Mouse (Mus musculus) forebrain, postnatal 0 days (tissue): ENCODE results near the gene Slc9a3. TPM values are rescaled to one million over a fixed set of nuclear protein-coding genes. Genes with fewer than 3 reads are reported as not detected.

Experiments
- ATAC-seq: fragments of 200-750 bp; cut with Nextera tagmentation; 2 replicates; pipeline ENCODE4 v1.8.0; 2017; ENCODE audit warnings: mild to moderate bottlenecking, moderate library complexity
- DNase-seq: peaks from one replicate; pipeline ENCODE4 v3.0.0-alpha.2; 2015
- H3K27ac ChIP-seq: fragments of 300-500 bp; sonication (generic); 2 replicates; pipeline ENCODE4 v1.5.1; 2014; ENCODE audit warnings: low read depth, mild to moderate bottlenecking, antibody characterized with exemption, low read length, moderate library complexity, mixed read lengths
- H3K27me3 ChIP-seq: fragments of 300-500 bp; sonication (generic); 2 replicates; pipeline ENCODE4 v1.6.1; 2014; ENCODE audit warnings: mild to moderate bottlenecking, low read length, mixed read lengths; ENCODE audit not compliant: insufficient read depth
- H3K36me3 ChIP-seq: fragments of 300-500 bp; sonication (generic); 2 replicates; pipeline ENCODE4 v1.6.1; 2014; ENCODE audit warnings: mild to moderate bottlenecking, moderate library complexity; ENCODE audit not compliant: insufficient read depth
- H3K4me1 ChIP-seq: fragments of 300-500 bp; sonication (generic); 2 replicates; pipeline ENCODE4 v1.6.1; 2014; ENCODE audit warnings: antibody characterized with exemption; ENCODE audit not compliant: insufficient read depth
- H3K4me2 ChIP-seq: fragments of 300-500 bp; sonication (generic); 2 replicates; pipeline ENCODE4 v1.6.1; 2014; ENCODE audit warnings: low read depth, mild to moderate bottlenecking, moderate library complexity
- H3K4me3 ChIP-seq: fragments of 300-500 bp; sonication (generic); 2 replicates; pipeline ENCODE4 v1.5.1; 2014; ENCODE audit warnings: low read depth, low read length, mixed read lengths
- H3K9ac ChIP-seq: fragments of 300-500 bp; sonication (generic); 2 replicates; pipeline ENCODE4 v1.6.1; 2014; ENCODE audit warnings: mild to moderate bottlenecking
- H3K9me3 ChIP-seq: fragments of 300-500 bp; sonication (generic); 2 replicates; pipeline ENCODE4 v1.6.1; 2016; ENCODE audit warnings: low read length
- CTCF ChIP-seq: sonication (generic); IDR thresholded peaks from 2 replicates; pipeline ENCODE4 v1.5.1; 2016; ENCODE audit warnings: antibody characterized with exemption, control low read depth, low read depth
- WGBS: fragments of 180-500 bp; shearing (Covaris S2); extraction: QIAGEN DNeasy Blood & Tissue Kit; methylation state at CpG from one replicate; pipeline ENCODE4 v1.1.7; 2014; 5-methylcytosine and 5-hydroxymethylcytosine counted together
- polyA plus RNA-seq: library from polyadenylated mRNA; unstranded; fragments of >200 nt; fragmentation: Nextera tagmentation; extraction: Ambion mirVana; gene quantifications from 2 replicates; pipeline ENCODE4 v1.2.1, GENCODE M21; 2015
- total RNA-seq: library from RNA; depleted of rRNA; stranded (reverse); fragments of >200 nt; gene quantifications from 2 replicates; pipeline ENCODE4 v1.2.3, GENCODE M21; 2014; rRNA removed

Gene Slc9a3
- total RNA-seq = 0.15 and 0.29 TPM in 2 replicates
- polyA plus RNA-seq = 0.28 and 0.40 TPM in 2 replicates

DNA sequence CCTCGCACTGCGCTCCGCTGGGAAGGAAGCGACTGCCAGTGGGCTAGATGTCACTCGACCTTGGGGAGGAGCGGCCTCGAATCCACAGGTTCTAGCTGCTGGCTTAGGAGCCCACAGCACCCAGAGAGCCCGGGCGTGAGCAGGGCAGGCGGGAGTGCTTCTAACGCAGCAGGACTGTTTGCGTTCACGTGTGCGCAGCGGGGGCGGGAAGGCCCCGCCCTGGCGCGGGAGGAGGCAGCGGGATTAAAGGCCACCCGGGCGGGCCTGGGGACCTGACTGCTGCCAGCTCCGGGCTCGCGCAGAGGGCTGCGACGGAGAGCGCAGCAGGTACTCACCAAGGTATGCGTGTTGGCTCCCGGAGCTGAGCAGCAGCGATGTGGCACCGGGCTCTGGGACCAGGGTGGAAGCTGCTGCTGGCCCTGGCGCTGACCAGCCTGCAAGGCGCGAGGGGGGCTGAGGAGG is at the start of gene Slc9a3:
TSS of gene Slc9a3 (plus strand) at position 317 of the 462 bp plus-strand sequence.
- H3K36me3 ChIP-seq = no peaks in the 10 kb centered on the region
- TF ChIP-seq CTCF = no peak
- peak within 1 kb of the TSS; percentile 65 for H3K4me2 ChIP-seq
- H3K27me3 ChIP-seq = peaks cover 33% of the 10 kb centered on the region
- peak within 1 kb of the TSS; percentile 41; the same call in 1 of the 2 replicates for H3K9ac ChIP-seq
- no peak within 1 kb of the TSS for H3K27ac ChIP-seq
- H3K9me3 ChIP-seq = no peaks in the 10 kb centered on the region
- H3K4me3 ChIP-seq = peak within 1 kb of the TSS; percentile 37
- DNase-seq = no peak
- peak; percentile 34 for ATAC-seq
- WGBS = under 1% methylated on average over 33 of the region's 35 CpGs
- H3K4me1 ChIP-seq = no peaks in the 10 kb centered on the region

DNA sequence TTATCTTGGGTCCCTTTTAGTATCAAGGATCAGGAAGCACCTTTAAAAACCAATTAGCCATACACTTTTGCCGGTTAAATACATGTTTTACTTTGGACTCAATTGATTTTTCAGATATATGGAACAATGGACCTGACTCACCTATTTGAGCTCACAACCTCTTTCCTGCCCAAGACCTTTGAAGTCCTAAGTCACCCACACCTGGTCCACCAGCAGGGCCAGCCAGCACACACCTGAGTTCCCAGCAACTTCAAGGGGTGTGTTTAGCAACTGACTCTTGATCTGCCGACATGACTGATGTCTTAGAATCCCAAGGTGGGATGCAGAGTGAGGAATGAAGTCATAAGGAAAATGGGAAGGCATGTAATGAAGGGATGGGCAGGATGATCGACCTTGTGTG is 49.5 kb upstream of the Slc9a3 start:
- H3K36me3 ChIP-seq = no peaks in the 10 kb centered on the region
- H3K9ac ChIP-seq = no peak overlapping the region
- H3K9me3 ChIP-seq = no peaks in the 10 kb centered on the region
- H3K4me2 ChIP-seq = no peak overlapping the region
- no peak for ATAC-seq
- no peak for DNase-seq
- H3K27ac ChIP-seq = no peak overlapping the region
- H3K27me3 ChIP-seq = no peaks in the 10 kb centered on the region
- H3K4me1 ChIP-seq = no peaks in the 10 kb centered on the region
- 72% methylated on average over 3 of the region's 3 CpGs for WGBS
- no peak overlapping the region for H3K4me3 ChIP-seq
- TF ChIP-seq CTCF = no peak

- no peaks in the 10 kb centered on the region for H3K27me3 ChIP-seq
- no peak overlapping the region for H3K9ac ChIP-seq
- H3K27ac ChIP-seq = no peak overlapping the region
- no peaks in the 10 kb centered on the region for H3K4me1 ChIP-seq
- no peaks in the 10 kb centered on the region for H3K9me3 ChIP-seq
- DNase-seq = no peak
- H3K4me3 ChIP-seq = no peak overlapping the region
- no peaks in the 10 kb centered on the region for H3K36me3 ChIP-seq
- no peak for TF ChIP-seq CTCF
- H3K4me2 ChIP-seq = no peak overlapping the region
- WGBS = 89% methylated on average over 7 of the region's 7 CpGs
- no peak for ATAC-seq
These were observed 47.9 kb upstream of the Slc9a3 start for GRCm38 (mm10) chr13:74073369-74073768.

DNA sequence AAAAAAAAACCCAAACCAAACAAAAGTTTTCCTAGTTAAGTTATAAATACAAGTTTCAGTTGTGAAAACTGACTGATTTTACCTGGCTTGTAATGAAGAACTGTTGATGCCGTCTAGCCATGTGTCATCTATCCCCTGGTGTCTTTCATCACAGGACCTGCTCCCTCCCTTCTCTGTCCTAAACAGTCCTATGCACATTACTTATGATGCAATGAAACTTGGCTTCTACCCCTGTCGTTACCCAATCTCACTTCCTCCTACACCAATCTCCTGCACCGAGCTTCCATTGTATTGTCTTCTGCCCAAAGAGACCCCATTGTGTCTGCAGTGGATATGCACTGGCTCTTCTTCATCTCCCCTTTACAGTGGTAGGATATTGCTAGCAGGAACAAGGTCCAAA is 31.0 kb upstream of the Slc9a3 start:
- ATAC-seq (no peak), DNase-seq (no peak)
- no peaks in the 10 kb centered on the region for H3K36me3 ChIP-seq
- no peak overlapping the region for H3K4me3 ChIP-seq
- no peaks in the 10 kb centered on the region for H3K4me1 ChIP-seq
- no peaks in the 10 kb centered on the region for H3K27me3 ChIP-seq
- no peak overlapping the region for H3K27ac ChIP-seq
- H3K9ac ChIP-seq = no peak overlapping the region
- no peak for TF ChIP-seq CTCF
- WGBS = 72% methylated on average over 3 of the region's 3 CpGs
- no peaks in the 10 kb centered on the region for H3K9me3 ChIP-seq
- H3K4me2 ChIP-seq = no peak overlapping the region

DNA sequence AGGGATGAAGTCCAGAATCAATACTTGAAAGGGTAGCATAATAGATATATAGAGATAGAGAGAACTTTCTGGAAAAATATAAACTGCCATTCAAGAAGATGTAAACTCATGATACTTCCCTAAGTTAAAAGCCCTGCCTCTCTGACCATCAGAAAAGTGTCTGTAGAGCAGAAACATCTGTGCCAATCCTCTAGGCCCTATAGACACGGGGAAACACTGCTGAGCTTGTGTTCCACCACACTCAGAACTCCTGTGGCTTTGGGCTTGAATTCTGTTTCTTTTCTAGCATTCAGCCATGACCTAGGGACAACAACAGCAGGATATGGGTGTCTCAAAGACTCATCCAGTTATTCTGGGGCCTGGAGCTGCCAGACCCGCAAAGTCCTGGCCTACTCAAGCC is 25.3 kb upstream of the Slc9a3 start:
- WGBS = 66% methylated on average over 2 of the region's 2 CpGs

DNA sequence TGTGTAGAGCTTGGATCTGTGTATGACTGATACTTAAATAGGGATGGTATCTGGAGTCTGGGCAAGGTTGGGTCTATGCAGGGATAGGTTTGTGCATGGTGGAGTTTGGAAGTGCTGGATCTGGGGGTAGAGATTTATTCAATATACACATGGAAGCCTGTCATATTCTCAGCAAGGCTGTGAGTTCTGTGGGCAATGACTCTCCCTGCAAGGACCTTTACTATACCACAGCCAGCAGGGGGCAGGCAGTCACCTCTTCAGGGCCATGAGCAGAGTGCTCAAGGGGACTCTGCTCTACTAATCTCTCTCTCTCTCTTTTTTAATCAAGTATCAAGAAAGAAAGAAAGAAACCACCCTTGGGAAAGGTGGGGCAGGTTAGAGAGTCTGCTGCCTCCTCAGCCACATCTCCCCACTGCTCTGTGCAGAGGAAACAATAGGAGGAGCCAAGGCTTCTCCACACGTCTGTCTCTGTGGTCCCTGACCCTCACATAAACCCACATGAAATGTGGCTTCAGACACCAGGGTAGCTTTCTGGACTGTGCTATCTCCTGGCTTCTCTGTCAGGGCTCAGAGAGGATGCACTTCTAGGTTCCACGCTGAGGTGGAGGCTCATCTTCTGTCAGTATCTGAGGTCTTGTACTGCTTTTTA is 24.4 kb upstream of the Slc9a3 start:
- Histone ChIP-seq H3K4me1 (no peaks in the 10 kb centered on the region), H3K9ac (no peak overlapping the region), H3K36me3 (no peaks in the 10 kb centered on the region), H3K9me3 (no peaks in the 10 kb centered on the region), H3K27me3 (no peaks in the 10 kb centered on the region), H3K4me2 (no peak overlapping the region), H3K4me3 (no peak overlapping the region), H3K27ac (no peak overlapping the region)
- ATAC-seq (peak; percentile 92), DNase-seq (peak; percentile 71)
- peak; percentile 74 for TF ChIP-seq CTCF
- WGBS = 38% methylated on average over 2 of the region's 2 CpGs

More for the DNA sequence above, 25.3 kb upstream of the Slc9a3 start:
- Histone ChIP-seq H3K9me3 (no peaks in the 10 kb centered on the region), H3K27me3 (no peaks in the 10 kb centered on the region), H3K4me1 (no peaks in the 10 kb centered on the region), H3K9ac (no peak overlapping the region), H3K27ac (no peak overlapping the region), H3K36me3 (no peaks in the 10 kb centered on the region), H3K4me3 (no peak overlapping the region), H3K4me2 (no peak overlapping the region)
- no peak for DNase-seq
- no peak for ATAC-seq
- no peak for TF ChIP-seq CTCF

GRCm38 (mm10) chr13:74098913-74099312 is 22.3 kb upstream of the Slc9a3 start:
- Histone ChIP-seq H3K27me3 (no peaks in the 10 kb centered on the region), H3K27ac (no peak overlapping the region), H3K4me1 (no peaks in the 10 kb centered on the region), H3K4me2 (no peak overlapping the region), H3K36me3 (no peaks in the 10 kb centered on the region), H3K9ac (no peak overlapping the region), H3K4me3 (no peak overlapping the region), H3K9me3 (no peaks in the 10 kb centered on the region)
- DNase-seq (no peak), ATAC-seq (no peak)
- WGBS = 82% methylated on average over 6 of the region's 6 CpGs
- TF ChIP-seq CTCF = no peak
